Mouse (Mus musculus): ENCODE measurements around the gene Rhbdl1.

The Rhbdl1 gene

GRCm38 (mm10) chr17:25837076-25837410 is at the start of gene Rhbdl1:
TSS of gene Rhbdl1 (minus strand) at chr17:25837295.
- peak; percentile 45; the same call in 1 of the 2 replicates for ATAC-seq (ENCODE audit: insufficient number of reproducible peaks, low FRiP score, low TSS enrichment)

GRCm38 (mm10) chr17:25886806-25887205 is 49.7 kb upstream of the Rhbdl1 start:
- no peak for ATAC-seq (ENCODE audit: insufficient number of reproducible peaks, low FRiP score, low TSS enrichment)

- ATAC-seq (ENCODE audit: insufficient number of reproducible peaks, low FRiP score, low TSS enrichment) = no peak
Observed at GRCm38 (mm10) chr17:25885636-25886035, 48.5 kb upstream of the Rhbdl1 start.

- no peak for ATAC-seq (ENCODE audit: insufficient number of reproducible peaks, low FRiP score, low TSS enrichment)
Observed at GRCm38 (mm10) chr17:25883824-25884223, 46.7 kb upstream of the Rhbdl1 start.

- no peak for ATAC-seq (ENCODE audit: insufficient number of reproducible peaks, low FRiP score, low TSS enrichment)
Observed at GRCm38 (mm10) chr17:25883268-25883667, 46.2 kb upstream of the Rhbdl1 start.

- no peak for ATAC-seq (ENCODE audit: insufficient number of reproducible peaks, low FRiP score, low TSS enrichment)
Observed at GRCm38 (mm10) chr17:25882306-25882705, 45.2 kb upstream of the Rhbdl1 start.

- no peak for ATAC-seq (ENCODE audit: insufficient number of reproducible peaks, low FRiP score, low TSS enrichment)
Observed at GRCm38 (mm10) chr17:25881691-25882090, 44.6 kb upstream of the Rhbdl1 start.

- no peak for ATAC-seq (ENCODE audit: insufficient number of reproducible peaks, low FRiP score, low TSS enrichment)
Observed at GRCm38 (mm10) chr17:25880913-25881641, 44.0 kb upstream of the Rhbdl1 start.

- ATAC-seq (ENCODE audit: insufficient number of reproducible peaks, low FRiP score, low TSS enrichment) = no peak
Observed at GRCm38 (mm10) chr17:25880196-25880910, 43.3 kb upstream of the Rhbdl1 start, which contains the start of gene Wfikkn1. TSS of gene Wfikkn1 (minus strand) at chr17:25880858.

- ATAC-seq (ENCODE audit: insufficient number of reproducible peaks, low FRiP score, low TSS enrichment) = no peak
Observed at GRCm38 (mm10) chr17:25879750-25880149, 42.7 kb upstream of the Rhbdl1 start.

- no peak for ATAC-seq (ENCODE audit: insufficient number of reproducible peaks, low FRiP score, low TSS enrichment)
Observed at GRCm38 (mm10) chr17:25879261-25879660, 42.2 kb upstream of the Rhbdl1 start.

GRCm38 (mm10) chr17:25878611-25879180 is 41.6 kb upstream of the Rhbdl1 start:
- no peak for ATAC-seq (ENCODE audit: insufficient number of reproducible peaks, low FRiP score, low TSS enrichment)

GRCm38 (mm10) chr17:25877741-25878610 is 40.9 kb upstream of the Rhbdl1 start:
- no peak for ATAC-seq (ENCODE audit: insufficient number of reproducible peaks, low FRiP score, low TSS enrichment)

- ATAC-seq (ENCODE audit: insufficient number of reproducible peaks, low FRiP score, low TSS enrichment) = no peak
Observed at GRCm38 (mm10) chr17:25877025-25877424, 39.9 kb upstream of the Rhbdl1 start.

GRCm38 (mm10) chr17:25876347-25876915 is 39.3 kb upstream of the Rhbdl1 start:
- no peak for ATAC-seq (ENCODE audit: insufficient number of reproducible peaks, low FRiP score, low TSS enrichment)

GRCm38 (mm10) chr17:25875171-25876136 is 38.4 kb upstream of the Rhbdl1 start:
- peak; percentile 80; the same call in 1 of the 2 replicates for ATAC-seq (ENCODE audit: insufficient number of reproducible peaks, low FRiP score, low TSS enrichment)

GRCm38 (mm10) chr17:25874721-25875170 is 37.7 kb upstream of the Rhbdl1 start, which contains the start of gene Mettl26:
TSS of gene Mettl26 (plus strand) at chr17:25875074.
- ATAC-seq (ENCODE audit: insufficient number of reproducible peaks, low FRiP score, low TSS enrichment) = peak; percentile 38; the same call in 1 of the 2 replicates

GRCm38 (mm10) chr17:25874148-25874720 is 37.1 kb upstream of the Rhbdl1 start:
- ATAC-seq (ENCODE audit: insufficient number of reproducible peaks, low FRiP score, low TSS enrichment) = no peak
